Mouse (Mus musculus): ENCODE measurements around the gene Grik4.

Gene Grik4

DNA sequence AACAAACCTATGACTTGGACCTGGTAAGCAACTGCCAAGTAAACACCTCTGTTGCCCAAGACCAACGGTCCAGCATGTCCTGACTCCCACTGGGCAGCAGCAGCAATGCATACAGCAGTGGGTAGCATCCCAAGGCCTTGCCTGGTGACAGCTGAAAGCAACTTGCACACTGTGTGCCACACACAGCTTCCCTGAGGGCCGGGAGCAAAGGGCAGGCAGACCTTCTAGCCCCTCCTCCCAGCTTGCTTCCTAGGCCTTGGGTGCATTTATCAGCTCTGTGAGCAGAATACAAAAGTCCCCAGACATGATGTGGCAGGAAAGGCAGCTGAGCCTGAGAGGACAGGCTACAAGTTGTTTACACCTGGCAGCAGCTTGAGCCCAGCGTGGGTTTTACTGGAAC lies 37.3 kb downstream of the Grik4 start:
- DNase-seq (ENCODE audit: extremely low read depth, low read depth, low spot score): peak; percentile 21

DNA sequence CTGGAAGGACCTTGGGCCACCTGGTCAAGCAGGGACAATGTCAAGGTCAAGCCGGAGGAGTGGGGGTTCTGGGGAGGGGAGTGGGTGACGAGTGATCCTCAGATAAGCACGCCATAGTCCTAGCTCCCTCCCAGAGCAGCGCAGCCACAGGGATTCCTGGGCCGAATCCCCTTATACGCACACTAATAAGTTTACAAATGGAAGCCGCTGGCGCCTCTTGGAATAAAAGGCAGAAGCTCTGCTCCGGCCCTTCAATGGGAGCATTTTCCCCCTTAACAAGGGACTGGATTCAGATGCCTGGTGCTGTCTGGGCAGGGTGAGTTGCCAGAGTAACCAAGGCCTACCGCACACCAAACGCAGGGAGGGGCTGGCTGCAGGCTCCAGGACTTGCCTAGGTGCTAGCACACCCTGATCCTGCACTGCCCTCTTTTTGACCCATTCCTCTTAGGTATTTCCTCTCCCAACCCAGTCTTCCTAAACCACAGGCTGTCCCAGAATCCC lies 46.2 kb downstream of the Grik4 start:
- DNase-seq (ENCODE audit: extremely low read depth, low read depth, low spot score): no peak

DNA sequence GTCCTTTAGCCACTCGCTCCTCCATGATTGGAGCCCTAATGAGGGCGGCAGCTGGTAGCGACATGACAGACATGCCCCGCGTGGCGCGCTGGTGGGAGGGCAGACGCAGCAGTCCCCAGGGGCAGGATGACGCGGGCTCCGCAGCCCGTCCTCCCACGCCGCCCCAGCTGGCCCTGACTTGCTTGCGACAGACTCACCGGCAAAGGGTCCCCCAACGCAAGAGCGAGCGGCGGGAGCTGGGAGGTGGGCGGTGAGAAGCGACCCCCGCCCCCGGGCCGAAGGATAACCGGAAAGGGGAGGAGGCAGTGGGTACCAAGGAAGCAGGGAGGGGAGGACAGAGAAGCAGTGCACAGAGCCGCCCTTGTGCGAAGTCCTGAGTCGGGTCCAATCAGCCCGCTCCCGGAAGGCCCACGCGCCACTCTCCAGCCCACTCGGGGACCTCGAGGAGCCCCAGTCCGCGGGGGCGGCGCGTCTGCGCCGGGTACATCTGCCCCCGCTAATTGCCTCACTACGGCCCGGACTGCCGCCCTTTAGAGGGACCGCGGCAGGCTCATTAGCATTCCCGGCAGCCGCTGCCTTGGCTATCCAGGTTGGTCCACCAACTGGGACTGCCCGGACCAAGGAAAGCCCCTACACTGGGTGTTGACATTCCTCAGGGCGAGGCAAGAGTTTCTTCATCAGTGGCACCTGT lies 46.8 kb downstream of the Grik4 start:
- DNase-seq (ENCODE audit: extremely low read depth, low read depth, low spot score): no peak

DNA sequence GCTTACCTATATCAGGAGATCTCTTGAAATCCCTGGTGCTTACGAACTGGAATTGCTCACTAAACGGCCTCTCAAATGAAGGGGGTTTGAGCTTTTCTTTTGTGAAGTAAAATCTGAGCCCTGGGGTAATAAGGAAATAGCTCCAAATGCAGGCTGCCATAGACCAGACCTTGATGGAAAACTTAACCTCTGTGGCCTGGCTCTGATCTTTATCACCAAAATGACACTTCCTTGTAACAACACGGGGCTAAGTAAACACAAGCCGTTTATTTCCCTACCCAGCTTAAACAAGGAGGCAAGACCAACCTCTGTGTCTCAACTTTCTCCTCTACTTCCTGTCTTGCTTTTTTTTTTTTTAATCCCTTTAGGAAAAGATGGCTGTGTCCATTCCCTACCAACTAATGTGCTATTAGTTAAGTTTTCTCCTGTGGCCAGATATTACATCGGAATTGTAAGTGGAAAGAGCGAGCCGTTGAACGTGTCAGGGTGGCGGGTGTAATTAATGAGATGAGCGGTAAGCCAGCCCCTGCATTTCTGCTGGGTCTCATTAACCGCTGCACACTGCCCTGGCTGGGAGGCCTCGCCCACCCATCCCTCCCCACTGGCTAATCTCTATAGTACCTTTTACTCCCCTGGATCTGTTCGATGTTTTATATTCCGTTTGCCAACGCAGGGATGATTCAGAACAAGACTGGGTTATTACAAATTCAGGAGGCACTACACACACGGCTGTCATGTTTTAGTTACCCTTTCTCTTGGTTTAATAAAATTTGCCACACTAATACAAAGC lies 47.7 kb downstream of the Grik4 start:
- no peak for DNase-seq (ENCODE audit: extremely low read depth, low read depth, low spot score)

DNA sequence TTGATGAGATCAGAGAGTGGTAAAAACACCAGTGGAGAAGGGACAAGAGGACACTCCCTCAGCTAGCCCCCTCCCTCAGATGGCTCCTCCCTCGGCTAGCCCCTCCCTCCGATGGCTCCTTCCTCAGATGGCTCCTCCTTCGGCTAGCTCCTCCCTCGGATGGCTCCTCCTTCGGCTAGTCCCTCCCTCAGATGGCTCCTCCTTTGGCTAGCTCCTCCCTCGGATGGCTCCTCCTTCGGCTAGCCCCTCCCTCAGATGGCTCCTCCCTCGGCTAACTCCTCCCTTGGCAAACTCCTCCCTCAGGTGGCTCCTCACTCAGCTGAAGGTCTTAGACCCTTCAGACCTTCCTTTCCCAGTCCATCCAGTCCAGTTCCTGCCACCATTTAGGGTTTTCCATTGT lies 51.5 kb downstream of the Grik4 start:
- DNase-seq (ENCODE audit: extremely low read depth, low read depth, low spot score): no peak

DNA sequence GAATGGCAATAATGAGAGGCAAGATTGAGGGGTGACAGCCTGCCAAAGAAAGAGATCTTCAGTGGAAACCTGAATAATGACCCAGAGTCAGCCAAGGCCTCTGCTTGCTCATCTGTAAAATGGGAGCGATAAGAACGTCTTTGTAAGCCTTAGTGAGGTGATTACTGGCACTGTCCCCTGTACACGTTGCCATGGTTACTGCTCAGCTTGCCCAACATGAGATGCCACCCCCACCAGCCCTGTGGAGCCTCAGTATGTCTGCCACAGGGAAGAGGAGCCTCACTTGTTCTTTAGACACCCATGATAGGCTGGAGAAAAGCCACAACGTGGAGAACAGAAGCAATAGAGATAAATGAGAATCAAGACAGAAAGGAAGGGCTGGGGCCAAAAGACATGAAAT lies 56.4 kb downstream of the Grik4 start:
- no peak for DNase-seq (ENCODE audit: extremely low read depth, low read depth, low spot score)

DNA sequence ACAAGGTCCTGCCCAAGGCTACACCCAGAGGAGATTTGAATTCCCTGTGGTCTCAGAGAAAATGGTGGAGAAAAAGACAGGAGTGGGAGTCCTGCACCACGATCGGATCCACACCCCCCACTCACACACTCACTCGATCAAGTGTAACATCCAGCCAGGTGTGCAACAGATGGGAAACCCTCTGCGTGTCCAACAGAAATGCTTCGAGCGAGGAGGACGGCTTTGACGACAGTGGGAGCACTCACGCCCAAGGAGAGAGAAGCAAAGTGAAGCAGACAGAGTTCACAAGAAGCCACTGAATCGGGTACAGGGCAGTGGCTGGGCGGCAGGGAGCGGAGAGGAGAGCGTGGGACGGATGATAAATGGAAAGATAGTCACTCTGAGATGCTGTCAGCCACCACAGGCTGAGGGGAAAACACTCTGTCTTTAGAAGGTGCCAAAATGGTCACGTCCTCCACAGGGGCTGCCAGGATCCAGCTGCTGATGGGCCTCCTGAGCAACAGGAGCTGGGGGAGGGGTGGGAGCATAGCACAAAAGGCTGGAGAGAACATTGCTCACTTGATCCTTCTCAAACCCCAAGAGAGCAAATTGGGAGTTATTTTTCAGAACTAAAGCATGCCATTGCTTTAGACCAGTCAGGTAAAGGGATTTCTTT lies 58.1 kb downstream of the Grik4 start:
- no peak for DNase-seq (ENCODE audit: extremely low read depth, low read depth, low spot score)

DNA sequence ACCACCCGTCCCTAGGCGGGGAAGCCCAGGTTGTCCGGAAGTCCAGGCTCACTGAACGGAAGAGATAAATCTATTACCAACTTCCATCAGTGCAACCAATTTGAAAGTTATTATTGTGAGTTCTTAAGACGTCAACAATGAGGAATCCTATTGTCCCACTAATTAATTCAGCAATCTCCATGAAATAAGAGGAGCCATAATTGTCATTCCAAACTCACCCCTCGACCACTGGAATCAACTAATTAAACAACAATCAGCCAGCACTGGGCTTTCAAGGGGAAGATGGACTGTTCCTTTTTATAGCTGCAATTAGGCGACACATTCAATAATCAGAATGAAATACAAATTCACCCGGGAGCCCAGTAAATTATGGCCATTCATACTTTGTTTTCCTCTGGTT lies 58.7 kb downstream of the Grik4 start:
- DNase-seq (ENCODE audit: extremely low read depth, low read depth, low spot score): no peak

DNA sequence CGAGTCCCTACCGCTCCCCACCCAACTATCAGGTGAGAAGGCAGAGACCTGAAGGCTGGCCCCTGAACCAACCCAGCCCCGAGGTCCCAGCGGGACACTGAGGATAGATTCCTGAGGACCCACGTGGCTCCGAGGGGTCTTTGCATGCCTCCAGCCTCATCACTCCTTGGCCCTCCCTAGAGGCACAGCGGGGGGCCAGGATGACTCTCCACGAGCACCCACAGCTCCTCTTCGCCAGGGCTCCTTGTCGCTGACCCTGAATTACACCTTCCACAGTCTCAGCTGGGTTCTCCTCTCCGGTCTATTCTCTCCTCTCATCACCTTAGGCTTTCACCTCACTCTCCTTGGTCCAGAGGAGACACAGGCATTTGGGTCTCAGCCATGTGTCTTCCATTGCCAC lies 59.2 kb downstream of the Grik4 start:
- DNase-seq (ENCODE audit: extremely low read depth, low read depth, low spot score): no peak

DNA sequence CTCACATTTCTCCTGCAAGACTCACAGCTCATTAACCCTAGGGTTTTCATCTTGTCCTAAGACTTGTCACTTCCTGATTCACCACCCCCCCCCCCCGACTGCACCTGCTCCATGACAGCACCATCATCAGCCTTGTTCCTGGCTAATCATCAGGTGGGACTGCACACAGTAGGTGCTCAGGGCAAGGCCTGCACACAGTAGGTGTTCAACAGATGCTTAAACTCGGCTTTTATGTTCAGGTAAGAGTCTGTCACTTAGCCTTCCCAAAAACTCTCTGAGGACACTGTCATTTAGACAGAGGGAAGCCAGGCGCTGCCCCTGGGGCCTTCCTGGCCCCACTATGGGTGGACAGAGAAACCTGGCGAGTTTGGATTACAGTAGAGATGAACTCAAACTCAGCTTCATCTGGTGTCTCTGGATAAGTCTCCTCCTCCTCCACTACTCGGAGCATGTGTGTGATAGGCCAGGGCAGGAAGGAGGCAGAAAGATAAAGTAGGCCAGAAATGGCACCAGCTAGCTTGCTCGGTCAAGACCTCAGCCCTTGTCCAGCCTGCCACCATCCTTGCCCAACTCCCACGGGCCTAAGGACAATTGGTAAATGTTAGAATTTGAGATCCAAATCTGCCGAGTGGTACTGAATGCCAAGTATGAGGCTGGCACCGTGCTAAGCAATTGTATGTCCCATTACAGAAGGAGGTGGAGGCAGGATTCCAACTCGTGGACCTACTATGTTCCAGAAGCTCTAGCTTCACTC lies 61.1 kb downstream of the Grik4 start:
- no peak for DNase-seq (ENCODE audit: extremely low read depth, low read depth, low spot score)

DNA sequence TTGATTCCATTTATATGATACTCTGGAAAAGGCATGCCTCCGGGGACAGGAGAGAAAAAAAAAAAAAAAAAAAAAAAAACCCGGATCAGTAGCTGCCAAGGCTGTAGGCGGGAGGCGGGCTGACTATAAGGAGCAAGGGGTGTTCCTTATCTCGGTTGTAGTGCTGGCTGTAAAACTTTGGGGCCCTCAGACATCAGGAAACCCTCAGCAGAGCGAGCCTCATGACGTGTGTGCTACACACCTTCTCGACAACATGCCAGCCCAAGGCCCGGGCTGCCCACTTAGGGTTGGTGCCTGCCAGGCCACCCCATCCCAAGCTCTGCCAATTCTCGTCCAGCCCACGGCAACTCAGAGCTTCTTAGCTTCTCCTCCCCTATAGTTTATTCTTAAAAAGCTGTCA lies 62.0 kb downstream of the Grik4 start:
- DNase-seq (ENCODE audit: extremely low read depth, low read depth, low spot score): no peak

DNA sequence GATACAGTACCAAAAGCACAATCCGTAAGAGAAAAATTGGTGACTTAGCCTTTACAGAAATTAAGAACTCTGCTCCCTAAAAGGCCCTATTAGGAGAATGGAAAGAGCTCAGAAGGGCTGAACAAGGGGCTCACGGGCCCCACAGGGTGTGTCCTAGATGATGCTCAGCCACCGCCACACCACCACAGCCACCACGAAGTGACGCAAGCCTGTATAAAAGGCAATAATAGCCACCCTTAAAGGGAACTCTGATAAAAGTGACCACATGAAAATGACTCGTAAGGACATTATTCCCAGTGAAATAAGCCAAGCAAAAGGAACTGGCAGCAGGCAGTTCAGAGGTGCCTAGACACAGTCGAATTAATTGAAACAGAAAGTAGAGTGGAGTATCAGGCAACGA lies 63.3 kb downstream of the Grik4 start:
- no peak for DNase-seq (ENCODE audit: extremely low read depth, low read depth, low spot score)

DNA sequence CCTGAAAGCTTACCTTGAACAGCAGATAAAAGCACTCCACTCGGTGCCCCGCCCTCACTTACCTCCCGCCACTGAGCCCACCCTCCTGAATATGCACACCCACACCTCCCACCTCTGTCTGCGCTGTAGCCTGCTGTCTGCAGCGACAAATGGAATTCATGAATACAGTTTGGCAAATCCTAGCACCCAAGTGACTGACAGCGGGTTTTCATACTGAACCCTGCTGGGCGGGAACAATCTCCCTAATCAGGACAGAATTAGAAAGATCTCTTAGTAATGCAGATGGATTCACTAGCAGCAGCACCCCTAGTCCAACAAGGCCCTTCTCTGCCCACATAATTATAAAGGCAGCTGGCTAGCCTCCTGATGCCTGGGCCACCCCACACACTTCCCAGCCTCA lies 65.9 kb downstream of the Grik4 start:
- DNase-seq (ENCODE audit: extremely low read depth, low read depth, low spot score): no peak

DNA sequence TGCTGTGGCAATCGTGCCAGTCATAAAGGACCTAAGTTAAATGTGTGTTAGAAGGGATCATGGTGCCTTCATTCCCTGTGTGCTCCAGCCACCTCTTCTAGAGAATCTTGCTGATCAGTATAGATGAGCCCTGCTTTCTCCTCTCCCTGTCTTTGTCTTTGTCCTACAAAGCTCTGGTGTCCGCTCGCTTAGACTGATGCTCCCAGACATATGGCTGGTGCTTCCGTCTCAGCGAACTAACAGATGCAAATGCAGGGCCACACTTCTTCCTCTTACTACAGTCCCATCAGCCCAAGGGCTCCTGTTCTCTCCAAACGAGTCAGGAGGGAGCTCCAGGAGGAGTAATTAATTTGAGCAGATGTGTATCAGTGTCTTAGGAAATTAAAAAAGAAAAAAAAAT lies 71.4 kb downstream of the Grik4 start:
- DNase-seq (ENCODE audit: extremely low read depth, low read depth, low spot score): no peak

DNA sequence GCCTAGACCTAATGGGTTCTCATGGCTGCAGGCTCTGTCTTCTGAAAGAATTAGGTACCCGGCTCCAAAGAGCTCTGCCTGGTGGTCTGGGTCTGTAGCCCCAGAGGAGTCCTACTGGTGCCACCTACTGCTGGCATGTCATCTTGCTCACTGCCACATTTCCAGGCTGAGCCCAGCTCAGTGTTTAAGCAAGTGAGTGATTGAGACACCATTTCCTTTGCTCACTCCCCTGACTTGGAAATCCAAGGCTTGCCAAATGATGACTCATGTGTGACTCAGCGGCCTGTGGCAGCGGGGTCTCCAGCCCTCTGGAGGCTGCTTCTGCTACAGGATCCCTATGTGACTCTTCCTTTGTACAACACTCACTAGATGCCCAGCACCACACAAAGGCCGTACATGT lies 72.6 kb downstream of the Grik4 start:
- no peak for DNase-seq (ENCODE audit: extremely low read depth, low read depth, low spot score)

DNA sequence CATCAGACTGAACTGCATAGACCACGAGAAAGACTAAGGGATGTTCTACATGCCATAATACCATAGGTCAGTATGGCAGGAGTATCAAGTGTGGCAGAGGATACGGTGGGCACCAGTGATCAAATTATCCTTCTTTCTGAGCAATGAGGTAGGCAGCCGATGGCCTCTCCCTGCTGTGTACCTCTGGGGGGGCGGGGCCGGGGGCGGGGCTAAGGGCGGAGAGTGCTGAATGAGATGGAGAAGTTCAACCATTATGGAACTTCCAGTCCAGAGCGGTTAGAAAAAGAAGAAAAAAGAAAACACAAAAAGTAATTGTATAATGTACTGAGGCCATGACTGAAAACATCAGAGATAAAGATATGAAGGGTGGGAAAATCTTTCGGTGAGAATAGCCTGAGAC lies 74.0 kb downstream of the Grik4 start:
- no peak for DNase-seq (ENCODE audit: extremely low read depth, low read depth, low spot score)

DNA sequence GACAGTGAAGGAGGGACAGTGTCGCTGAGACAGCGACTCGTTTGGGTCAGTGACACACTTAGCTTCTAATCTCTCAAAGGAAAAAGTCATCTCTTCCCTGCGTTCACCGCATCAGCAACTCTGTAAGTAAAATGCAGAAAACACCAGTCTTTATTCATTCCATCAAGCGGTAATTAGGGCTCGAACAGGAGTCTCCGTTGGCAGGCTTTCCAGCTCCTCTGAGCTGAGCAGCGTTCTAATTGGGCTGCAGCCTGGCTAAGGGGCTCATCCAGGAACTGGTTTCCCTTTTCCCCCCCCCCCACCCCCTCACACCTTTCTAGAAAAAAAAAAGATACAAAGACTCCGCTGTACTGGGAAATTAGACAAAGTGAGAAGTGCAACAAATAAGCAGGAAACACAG lies 75.8 kb downstream of the Grik4 start:
- DNase-seq (ENCODE audit: extremely low read depth, low read depth, low spot score): no peak

DNA sequence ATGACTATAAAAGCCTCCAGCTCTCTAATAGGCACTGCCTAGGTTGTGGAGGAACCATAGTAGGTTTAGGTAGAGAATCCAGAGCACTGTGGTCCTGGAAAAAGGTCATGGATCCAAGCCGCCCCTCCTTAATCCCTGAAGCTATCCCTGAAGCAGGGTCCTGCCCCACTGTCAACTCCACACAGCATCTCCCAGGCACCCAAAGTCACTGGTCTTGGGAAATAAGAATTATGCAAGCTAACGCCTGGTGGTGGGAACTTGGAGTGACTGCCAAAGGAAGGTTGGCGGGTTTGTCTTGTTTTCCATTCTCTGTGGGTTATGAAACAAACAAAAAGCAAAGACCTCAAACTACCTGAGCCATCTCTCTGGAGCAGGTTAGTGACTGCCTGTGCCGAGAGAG lies 77.6 kb downstream of the Grik4 start:
- peak; percentile 18 for DNase-seq (ENCODE audit: extremely low read depth, low read depth, low spot score)

DNA sequence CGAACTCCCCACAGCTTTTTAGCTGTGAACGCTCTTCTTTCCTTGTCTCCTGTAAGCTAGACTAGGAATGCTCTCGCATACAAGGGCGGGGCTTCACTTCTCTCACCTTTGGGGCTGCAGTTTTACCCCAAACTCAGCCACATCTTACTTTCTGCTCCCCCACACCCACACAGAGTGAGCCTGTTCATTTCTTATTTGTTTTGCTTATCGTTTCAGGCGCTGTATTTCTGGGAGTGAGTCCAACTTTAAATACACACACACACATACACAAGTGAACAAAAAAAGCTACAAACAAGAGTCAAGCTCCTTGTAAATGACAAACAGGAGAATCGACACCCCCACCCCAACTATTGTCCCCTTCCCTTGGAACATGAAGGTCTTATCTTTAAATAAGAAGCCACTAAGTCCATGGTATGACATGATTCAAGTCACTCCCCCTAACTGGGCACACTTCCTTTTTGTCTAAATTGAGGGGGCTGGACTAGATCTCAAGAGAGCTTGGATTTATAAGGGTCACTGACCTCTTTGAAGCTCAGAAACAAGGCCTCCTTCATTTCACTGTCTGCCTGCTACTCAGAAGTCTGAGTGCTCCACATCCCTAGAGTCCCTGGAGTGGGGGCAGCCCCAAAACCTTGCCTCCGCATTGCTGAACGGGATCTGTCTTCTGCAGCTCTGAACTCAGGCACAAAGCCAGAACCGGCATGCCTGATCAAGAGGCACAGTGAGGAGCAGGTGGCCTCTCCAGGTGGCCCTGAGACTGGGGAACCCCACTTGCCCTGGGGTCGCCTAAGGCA lies 79.1 kb downstream of the Grik4 start:
- no peak for DNase-seq (ENCODE audit: extremely low read depth, low read depth, low spot score)

DNA sequence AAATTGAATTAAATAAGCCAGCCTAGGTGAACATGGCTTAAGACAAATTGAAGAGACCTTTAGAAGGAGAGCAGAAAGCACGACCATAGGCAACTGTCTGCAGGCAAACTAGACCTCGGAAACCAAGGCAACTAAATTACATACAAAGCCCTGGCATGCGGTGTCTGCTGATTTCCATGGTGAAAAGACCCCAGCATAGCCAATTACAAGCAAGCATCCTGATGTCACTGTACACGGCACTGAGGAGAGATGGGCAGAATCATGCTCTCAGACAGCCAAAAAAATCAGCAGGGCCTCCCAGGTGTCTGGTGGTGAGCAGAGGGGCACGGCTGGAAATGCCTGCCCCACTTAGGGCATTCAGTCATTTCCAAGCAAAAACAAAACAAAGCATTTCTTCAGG lies 80.9 kb downstream of the Grik4 start:
- DNase-seq (ENCODE audit: extremely low read depth, low read depth, low spot score): no peak

DNA sequence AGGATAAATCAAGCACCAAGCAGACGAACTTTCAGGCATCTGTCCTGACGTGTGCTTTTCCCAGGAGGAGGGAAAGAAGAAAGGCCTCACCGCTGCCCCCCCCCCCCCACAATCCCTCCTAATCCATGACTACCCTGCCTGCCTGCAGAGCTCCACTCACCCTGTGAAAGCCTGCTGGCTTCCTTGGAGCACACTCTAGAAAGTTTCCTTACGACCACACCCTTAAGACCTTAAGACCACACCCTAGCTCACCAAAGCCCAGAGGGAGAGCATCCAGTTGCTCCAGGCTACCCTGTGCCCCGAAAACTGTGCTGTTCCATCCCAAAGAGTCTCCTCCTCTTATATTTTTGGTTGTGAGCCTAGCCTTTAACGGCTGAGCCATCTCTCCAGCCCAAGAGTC lies 82.6 kb downstream of the Grik4 start:
- DNase-seq (ENCODE audit: extremely low read depth, low read depth, low spot score): no peak

All from fat pad, adult 2 months (tissue).